Mouse (Mus musculus) liver, adult 2 months (tissue): ENCODE results near the gene Lipk.

Source experiments
- CTCF ChIP-seq: fragments of 200-500 bp; IDR thresholded peaks from 2 replicates; pipeline ENCODE4 v1.5.1; 2011; ENCODE audit warnings: low read depth, low read length, control low read depth
- POLR2A ChIP-seq: fragments of 200-500 bp; IDR thresholded peaks from 2 replicates; pipeline ENCODE4 v1.6.1; 2011; ENCODE audit warnings: low read length, control low read depth; ENCODE audit not compliant: insufficient read depth; ENCODE audit errors: extremely low read depth

DNA sequence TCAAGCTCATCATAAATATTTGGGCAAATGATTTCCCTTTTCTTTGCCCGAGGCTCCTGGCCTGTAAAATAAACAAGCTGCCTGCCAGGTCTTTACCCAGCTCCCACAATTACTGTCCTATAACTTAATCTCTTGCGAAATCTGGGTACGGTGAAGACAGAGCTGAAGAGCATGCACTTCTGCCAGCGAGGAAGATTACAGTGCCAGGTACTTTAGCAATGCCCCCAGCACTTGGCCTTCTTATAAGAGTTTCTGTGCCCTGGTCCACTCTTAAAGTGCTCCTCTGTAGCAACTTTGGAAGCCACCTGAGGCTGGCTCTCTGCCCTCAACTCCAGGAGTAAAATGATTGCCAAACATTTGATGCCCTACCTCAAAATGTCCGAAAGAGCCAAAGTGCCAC lies 87.3 kb downstream of the Lipk start:
- TF ChIP-seq POLR2A (no peak), CTCF (no peak)
